Mouse (Mus musculus): ENCODE data around the gene Nrtn.

Gene Nrtn

DNA sequence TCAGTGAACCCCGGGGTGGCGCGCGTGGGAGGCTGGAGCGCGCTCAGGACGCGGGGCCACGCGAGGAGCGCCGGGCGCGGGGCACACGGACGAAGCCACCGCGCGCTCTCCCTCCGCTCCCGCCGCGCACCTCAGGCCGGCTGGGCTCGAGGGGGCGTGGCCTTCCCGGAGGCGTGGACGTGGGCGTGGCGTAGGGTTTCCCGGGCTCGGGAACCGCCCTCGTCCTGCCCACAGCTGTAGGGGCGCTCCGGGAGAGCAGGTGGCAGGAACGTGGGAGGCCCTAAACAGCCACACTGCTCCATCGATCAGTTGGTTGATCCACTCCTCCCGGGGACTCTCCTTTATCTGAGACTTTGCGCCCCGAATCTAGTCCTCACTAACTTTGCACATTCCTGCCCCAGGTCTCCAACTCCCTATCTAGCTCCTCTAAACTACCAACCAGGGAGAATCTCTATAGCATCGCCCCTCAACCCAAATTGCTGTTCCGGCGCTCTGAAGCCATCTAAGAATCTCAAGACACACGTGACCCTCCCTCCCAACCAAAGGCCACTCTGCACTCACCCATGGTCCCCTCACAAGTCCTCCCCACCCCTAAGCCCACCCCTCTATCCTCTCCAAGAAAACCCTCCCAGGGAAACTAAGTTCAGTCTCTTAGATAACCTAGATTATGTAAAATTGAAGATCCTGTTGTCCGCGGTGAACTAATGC lies at the start of gene Nrtn:
Gene Nrtn (minus strand): TSS at position 115 of the 708 bp plus-strand sequence.
- DNase-seq: peak; percentile 60

DNA sequence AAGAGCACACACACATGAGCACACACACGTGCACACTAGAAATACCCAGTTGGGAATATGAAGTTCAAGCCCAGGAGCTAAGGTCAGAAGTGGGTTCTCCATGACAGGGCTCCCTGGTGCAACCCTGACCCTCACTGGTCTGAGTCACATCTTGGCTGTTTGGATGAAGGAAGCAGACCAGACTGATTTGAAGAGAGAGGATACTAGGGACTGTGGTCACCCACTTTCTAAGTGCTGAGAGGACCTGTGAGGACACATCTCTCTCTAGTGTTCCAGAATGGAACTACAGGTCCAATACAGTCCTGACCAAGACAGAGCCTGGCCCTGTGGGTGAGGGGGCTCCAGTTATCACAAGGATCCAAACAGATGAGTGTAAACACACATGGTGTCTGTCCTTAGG lies 48.5 kb upstream of the Nrtn start:
- DNase-seq: no peak

DNA sequence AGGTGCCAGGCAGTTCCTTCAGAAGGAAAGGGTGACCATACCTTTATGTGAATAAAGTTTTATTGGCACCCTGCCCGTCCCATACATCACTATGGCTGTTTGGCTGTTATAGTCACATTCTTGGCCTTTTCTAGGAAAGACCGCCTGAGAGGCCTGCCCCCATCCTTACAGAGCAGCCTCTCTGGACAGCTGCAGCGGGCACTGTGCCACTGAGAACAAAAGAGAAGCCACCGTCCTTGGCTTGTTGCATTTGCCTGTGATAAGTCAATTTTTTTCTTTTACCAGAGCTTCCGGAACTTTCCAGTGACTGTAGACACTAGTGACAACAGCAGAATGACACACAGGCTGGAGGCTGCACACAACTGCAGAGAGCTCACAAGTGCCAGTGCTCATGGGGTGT lies 47.6 kb upstream of the Nrtn start:
- DNase-seq: no peak

DNA sequence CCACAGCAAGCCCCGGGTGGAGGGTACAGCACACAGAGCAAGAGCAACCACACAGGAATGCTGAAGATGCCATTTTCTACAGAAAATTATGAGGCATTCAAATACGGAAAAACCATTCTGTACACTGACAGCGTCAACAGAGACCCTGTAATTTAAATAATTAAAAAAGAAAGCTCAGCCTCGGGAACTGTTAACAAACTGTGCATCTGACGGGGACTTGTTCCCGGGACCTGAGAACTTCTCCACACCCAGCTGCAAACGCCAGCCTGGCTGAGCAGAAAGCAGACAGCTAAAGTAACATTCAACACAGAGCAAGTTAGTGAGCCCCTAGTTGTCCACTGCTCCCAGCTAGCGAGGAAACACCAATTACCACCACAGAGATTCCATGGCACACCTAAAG lies 44.7 kb upstream of the Nrtn start:
- DNase-seq: no peak

DNA sequence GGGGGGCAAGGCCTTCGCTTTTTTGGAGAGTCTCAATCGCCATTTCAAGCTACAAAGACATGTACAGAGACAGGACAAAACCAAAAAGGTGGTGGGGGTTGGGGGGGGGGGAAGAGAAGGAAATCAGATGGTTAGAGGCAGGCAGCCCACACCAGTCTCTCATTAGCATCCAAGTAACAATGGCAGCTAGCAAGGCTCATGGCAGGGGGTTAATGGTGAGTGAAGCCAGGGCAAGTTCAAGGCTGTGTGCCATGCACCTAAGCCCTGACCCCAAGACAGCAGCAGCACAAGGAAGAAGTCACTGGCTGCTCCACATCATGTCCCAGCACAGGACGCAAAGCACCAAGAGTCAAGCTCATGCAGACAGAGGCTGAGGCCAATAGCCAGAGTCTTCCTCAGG lies 41.9 kb upstream of the Nrtn start:
- no peak for DNase-seq

DNA sequence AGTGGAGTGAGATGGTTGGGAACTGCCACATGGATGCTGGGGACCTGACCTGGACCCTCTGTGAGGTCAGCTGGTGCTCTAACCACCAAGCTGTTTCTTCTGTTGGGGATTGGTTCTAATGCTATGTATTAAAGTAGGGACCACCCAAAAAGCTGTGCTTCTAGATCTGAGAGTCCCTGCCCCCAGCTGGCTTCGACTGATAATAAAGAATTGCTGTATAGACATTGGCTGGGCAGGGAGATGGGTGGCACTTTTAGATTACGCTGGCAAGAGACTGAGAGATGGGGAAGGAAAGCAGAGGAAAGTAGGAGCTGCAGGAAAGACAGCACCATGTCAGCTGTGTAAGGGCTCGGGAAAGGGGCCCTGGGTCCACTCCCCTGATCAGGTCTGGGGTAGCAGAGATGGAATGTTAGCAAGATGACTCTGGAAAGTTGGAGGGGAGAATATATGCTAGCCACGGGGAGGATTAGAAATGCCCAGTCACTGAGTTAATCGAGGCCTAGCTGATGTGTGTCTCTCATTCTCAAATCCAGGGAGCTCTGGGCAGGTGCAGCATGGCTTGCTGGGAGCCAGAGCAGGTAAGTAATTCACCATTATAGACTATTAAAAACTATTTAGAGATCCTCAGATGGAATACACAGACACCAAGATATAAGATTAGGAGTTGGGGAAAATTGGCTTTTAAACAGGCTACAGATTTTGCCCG lies 36.4 kb upstream of the Nrtn start:
- no peak for DNase-seq

DNA sequence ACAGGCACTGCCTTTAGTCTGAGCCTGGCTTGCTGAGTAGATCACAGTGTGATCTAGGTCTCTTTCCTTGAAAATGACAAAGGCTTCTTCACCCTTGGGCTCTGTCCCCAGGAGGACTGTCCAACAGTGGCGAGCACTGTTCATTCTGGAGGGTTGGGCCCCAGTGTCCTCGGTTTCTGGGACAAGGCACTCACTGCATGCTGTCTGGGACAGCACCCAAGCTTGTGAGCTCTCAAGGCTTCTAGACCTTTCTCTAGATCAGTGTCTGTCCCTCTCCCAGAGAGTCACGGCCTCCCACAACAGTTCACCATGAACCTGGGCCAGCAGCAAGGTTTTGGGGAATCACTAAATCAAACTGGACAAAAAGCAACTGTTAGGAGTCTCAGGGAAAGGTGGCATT lies 35.3 kb upstream of the Nrtn start:
- DNase-seq: no peak

DNA sequence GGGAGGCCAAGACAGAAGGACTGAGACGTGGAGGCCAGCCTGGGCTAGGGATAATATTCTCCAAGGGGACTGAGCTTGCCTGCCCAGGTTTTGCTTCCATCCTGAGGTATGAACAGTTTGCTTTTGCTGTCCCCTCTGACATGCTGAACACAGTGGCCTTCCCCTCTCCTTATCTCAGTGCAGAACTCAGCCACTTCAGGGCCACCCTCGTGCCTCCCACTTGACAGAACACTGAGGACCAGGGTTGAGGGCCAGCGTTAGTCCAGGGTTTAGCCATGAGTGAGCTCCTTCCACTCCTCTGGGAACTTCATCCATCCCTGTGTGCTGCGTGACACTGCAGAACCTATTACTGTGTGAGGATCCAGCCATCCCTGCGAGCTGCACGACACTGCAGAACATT lies 32.0 kb upstream of the Nrtn start:
- DNase-seq: no peak

DNA sequence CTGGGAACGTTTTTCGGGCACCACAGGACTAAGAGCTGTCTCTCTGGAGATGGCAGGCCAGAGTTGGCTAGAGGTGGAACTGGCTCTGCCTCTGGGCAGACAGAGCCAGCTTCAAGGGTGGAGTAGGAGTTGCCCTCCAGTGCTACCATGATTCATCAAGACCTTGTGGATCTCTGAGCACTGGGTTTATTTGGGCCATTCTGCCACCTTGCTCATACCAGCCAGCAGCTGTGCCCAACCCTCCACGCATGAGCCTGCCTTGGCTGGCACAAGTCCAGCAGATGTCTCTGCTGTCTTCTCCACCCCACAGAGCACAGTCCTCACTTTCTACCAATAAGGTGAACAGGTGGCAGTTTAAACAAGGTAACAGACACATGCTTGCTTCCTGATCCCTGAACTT lies 31.6 kb upstream of the Nrtn start:
- no peak for DNase-seq

DNA sequence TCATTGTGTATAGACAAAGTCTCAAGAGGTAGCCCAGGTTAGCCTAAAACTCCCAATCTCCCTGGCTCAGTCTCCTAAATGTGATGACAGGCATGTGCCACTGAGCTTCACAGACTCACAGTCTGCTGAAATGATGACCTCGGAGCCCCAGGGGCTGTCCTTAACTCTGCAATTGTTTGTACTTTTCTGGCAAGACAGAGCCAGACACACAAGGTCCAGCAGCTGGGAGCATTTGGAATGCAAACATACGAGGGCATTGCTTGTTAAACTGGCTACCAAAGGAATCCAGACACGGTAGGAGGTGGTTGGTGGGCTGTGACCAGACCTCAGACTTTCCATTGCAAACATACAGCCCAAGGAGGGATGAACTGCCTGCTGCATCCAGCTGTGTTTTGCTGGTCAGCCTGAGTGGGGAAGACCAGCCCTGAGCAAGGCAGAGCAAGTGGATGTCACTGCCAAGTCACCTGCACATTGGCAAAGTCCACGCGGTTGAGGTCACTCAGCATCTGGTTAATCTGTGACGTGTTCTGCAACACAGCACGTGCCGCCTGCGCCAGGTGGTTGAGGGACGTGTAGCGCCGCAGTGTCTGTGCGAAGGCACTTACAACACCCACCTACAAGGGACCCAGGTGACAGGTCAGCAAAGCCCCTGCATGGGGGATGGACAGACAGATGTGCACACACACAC lies 23.1 kb upstream of the Nrtn start:
- DNase-seq: no peak

DNA sequence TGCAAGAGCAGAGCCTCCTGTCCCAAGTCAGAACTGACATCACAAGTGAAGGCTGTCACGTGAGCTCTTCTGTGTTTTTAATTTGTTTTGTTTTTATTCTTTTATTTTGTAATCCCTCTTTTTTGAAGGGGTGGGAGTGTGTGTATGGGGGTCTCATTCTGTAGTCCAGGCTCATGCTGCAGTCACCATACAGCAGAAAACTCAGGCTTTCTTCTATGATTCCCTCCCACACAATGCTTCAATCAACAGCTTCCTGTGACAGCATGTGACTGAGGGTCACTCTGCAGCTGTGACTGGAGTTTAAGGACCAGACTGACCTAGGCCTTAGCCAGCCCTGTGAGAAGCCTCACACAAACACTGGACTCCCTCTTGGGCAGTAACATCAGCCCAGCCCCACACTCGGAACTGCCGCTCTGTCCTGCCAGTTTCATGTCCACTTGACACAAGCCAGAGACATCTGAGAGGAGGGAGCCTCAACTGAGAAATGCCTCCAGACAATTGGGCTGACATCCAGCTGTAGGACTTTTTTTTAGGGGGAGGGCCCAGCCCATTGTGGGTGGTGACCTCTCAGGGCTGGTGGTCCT lies 21.5 kb upstream of the Nrtn start:
- no peak for DNase-seq

DNA sequence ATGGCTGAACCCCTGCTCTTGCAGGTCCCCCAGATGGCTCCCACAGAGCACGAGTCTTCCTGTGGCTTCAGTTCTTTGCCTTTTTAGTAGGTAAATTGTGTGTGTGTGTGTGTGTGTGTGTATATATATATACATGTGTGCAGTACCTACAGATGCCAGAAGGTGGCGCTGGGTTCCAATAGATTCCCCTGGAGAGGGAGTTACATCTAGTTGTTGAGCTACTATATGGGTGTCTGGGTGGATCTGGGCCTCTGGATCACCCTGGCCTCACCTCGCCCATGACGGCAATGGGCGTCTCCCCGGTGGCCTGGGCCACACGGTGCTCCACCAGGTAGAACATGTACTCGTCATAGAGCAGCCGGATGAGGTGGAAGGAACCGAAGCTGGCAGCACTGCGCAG lies 20.2 kb upstream of the Nrtn start:
- DNase-seq: peak; percentile 22

DNA sequence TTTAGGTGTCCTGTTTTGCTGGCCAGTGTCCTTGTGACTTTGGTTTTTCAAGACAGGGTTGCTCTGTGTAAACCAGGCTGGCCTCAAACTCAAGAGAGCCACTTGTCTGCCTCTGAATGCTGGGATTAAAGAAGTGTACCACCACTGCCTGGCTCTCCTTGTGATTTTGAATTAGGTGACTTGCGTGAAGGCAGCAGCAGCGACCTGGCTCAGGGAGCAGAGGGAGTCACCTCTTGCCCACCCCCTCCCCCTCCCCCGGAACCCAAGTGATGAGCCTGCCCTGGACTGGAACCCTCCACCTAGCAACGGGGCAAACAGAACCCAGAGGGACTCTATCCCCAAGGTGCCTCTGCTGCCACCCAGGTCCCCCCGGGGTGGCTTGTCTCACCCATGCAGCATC lies 12.6 kb upstream of the Nrtn start, which contains the start of gene Prr22:
Gene Prr22 (plus strand): TSS at position 301 of the 400 bp plus-strand sequence.
- DNase-seq: no peak

DNA sequence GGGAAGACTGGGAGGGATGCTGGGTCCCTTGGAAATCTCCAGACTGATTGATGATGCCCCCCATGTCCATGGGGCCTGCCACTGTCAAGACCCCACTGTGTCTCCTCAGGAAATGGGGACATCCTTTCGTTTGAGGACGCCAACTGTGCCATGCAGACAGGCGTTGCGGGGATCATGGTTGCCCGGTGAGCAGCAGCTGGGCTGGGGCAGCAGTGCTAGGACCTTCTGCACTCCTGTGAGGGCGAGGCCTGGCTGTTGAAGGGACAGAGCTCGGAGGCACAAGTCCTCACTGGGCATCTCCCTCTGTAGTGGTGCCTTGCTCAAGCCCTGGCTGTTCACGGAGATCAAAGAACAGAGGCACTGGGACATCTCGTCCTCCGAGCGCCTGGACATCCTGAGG lies 11.6 kb upstream of the Nrtn start:
- DNase-seq: no peak

DNA sequence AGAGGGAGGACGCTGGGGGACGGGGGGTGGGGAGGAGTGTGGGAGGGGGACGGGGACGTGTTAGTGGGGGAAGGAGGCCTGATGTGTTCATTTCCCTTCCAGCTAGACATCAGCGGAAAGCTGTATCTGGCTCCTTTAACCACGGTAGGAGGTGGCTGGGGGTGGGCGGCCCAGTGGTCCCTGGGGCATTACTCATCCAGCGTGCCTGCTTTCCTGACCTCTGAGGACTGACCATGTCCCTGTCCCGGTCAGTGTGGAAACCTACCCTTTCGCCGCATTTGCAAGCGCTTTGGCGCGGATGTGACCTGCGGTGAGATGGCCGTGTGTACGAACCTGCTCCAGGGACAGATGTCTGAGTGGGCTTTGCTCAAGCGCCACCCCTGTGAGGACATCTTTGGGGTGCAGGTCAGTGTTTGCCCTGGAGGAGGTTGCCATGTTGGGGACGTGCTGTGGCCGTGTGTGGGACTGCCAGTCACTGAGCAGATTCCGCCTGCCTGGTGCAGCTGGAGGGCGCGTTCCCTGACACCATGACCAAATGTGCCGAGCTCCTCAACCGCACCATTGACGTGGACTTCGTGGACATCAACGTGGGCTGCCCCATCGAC lies 10.3 kb upstream of the Nrtn start:
- no peak for DNase-seq

DNA sequence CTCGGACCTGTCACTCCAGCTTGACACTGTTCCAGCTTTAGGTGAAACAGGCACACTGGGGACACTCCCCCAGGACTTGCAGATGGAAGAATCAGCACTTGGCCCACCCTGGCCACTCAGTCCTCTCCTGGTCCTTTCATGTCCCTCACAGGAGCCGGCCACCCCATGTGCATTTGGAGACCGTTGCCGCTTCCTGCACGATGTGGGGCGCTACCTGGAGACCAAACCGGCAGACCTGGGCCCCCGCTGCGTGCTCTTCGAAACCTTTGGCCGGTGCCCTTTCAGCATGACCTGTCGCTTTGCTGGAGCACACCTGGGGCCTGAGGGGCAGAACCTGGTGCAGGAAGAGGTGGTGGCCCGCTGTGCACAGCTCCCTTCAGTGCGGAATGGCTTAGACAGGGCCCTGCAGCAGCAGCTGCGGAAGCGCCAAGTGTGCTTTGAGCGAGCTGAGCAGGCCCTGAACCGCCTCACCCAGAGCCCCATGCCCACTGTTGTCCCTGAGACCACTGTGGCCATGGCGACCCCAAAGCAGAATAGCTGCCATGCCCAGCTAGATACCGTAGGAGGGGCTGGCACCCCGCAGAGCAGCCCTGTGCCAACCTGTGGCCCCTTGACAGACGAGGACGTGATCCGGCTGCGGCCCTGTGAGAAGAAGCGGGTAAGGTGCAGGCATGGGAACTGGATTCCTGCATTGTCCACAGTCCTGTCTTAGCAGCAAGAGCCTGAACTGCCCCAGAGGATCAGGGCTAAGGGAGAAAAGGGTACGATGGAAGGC lies 9.5 kb upstream of the Nrtn start:
- DNase-seq: no peak

DNA sequence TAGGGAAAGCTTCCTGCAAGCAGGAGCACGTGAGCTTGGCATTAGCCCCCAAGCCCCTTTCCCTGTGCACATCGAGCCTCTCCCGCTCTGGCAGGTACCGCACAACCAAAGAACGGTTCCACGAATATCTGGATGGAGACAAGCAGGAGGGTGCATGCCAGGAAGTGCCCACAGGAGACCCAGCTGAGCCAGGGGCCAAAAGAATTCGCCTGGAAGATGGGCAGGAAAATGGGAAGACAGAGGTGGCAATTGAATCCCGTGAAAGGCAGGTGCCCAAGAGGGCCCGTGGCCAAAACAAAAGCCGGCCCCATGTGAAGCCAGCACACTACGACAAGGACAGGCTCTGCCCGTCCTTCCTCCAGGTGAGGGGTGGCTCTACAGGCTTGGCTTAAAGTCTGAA lies 8.1 kb upstream of the Nrtn start:
- DNase-seq: no peak

DNA sequence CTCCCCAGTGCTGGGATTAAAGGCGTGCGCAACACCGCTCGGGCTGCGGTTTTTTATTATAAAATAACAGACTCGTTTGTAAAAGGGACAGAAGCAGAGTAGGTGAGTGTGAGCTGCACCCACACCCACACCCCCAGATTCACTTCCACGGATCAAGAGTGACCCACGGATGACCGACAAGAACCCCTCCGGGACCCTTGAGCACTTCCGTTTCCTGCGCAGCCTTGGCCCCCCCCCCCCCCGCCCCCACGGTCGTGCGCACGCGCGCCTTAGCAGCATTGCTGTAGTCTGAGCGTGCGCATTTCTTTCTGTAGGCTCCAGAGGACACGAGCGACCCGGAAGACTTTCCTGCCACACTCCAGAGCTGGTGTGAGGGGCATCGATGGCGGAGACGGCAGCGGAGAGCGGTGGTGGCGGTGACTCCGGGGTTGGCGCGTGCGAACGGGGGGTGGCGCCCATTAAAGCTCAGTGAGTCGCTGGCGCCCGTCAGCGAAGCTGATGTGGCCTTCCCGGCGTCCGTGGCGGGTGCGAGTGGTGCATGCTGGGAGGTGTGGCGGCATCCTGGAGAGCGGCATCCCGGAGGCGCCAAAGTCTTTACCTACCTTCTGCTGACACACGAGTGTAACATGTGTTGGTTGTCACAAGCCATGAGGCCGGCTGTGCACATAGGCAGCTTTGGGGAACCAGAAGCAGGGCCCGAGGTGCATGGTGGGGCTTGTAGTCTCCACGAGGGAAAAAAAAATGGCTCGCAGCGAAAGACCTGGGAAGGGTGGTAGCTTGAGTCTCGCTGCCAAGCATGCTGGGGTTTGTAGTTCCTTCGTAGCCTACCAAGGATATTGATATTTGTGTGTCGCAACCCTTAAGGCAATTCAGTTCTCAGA lies 7.4 kb upstream of the Nrtn start, which contains the start of gene Dus3l:
Gene Dus3l (plus strand): TSS at position 284 of the 881 bp plus-strand sequence.
- peak; percentile 77 for DNase-seq

DNA sequence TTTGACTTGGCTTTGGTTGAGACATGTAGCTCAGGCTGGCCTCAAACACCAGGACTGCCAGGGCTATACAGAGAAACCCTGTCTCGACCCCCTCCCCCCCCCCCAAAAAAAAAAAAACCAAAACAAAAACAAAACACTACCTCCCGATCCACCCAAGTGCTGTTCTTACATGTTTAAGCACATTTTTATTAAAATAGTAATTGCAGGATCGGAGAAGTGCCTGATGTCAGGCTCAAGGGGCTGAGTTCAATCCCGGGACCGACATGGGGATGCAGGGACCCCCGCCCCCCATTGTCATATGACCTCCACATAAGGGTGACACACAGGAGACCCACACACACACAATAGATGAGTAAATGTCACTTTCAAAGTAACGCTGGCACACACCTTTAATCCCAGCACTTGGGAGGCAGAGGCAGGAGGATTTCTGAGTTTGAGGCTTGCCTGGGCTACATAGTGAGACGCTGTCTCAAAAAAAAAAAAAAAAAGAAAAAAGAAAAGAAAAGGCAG lies 6.5 kb upstream of the Nrtn start:
- DNase-seq: no peak

DNA sequence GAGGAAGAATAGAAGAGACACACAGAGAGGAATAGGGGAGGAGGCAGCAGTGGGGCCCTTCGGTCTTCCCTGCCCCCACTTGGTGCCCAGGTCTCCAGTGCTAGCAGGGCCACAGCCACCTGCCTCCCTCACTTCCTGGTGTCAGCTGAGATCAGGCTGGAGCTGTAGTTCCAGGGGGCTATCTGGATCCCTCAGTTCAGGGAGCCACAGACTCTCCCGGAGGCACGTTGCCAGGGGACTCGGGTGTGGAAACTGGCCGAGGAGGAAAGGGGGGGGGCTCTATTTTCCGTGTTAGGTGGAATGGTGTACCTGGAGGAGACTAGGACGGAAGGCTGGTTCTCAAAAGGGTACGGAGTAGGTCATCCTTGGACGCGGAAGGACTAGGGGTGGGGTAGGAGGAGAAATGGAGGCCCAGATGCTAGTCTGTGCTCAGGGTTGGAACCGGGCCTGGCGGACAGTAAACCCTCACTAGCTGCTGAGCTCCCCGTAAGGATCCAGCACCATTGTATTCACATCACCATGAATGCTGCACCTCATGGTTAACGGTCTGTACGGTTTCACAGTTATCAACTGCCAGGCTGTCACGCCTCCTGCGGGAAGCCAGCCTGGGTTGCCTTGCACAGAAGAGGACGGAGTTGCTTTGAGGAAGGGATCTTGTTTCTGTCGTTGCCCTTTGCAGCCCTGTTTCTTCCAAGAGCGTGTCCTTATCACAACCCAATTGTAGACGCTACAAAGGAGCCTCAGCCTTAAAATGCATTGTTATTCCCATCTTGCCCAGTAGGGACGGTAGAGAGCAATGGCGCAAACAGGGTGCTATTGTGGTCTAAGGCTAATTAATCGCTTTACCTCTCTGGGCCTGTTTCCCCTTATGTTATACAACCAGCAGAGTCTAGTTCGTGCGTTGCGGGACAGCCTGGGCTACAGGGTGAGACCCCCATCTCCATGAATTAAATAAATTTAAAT lies 5.7 kb upstream of the Nrtn start:
- no peak for DNase-seq
